1 mouse cellular context compared by ENCODE assay signal in the genomic region with DNA sequence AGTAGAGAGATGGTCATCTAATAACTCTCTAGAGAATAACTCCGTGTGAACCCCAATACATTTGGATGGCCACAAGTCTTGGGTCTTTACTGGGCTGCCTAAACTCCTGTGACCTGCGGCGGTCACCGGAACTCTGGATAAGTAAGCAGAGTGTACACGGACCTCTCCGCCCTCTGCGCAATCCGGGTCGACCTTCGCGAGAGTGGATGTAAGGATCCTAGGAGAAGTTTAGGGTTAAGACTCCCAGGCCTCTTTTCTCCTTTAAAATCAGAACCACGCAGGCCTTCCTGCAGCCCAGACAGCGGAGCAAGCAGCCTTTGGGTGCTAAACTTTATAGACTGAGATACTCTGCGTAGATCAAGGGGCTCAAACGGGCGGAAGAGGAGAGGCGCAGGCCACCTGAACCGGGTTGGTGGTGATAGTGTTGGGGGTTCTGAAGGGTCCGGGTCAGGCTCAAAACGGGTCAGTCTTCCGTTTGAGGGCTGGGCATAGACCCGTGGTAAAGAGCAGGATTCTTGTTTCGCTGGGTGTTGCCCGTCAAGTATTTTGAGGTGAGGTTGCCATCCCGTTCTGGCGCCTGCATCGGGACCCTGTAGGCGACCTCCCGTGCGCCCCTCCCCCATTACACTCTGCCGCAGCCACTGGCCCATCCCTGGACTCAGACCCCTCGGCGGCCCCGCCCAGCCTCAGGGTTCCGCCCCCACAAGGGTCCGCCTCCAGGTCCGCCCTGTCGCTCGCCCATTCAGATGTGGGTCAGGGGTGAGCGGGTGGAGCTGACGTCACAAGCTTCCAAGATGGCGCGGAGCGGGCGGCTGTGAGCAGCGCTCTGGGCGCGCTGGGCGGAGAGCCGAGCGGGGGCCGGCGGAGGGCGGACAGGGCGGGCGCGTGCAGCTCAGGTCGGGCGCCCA.
A peak's percentile ranks its signal among the peaks of the same experiment; 100 is the strongest.
TF ChIP-seq lines count a peak whose summit lies in the region.

A gene (plus strand): TSS at position 779 of the 908 bp plus-strand sequence.

TF ChIP-seq in CH12.LX, 34 proteins besides CTCF, POLR2A, EP300 and RAD21 (continued from another document):
- TF ChIP-seq JUND (conservative IDR thresholded peaks at IDR 0.05; ENCODE audit: low read depth, low read length): no peak
- peak; percentile 63 for TF ChIP-seq HCFC1 (IDR thresholded peaks at IDR 0.05; ENCODE audit: low read depth, low read length)
- no peak for TF ChIP-seq SMC3 (IDR thresholded peaks at IDR 0.05; ENCODE audit: low read depth, low read length)
- no peak for TF ChIP-seq MYC (IDR thresholded peaks at IDR 0.05; ENCODE audit: low read depth, low read length)
- TF ChIP-seq RCOR1 (conservative IDR thresholded peaks at IDR 0.05; ENCODE audit: low read depth, low read length): no peak; the same call in 1 of the 2 replicates
- TF ChIP-seq NELFE (IDR thresholded peaks at IDR 0.05; ENCODE audit: low read depth, low read length): peak; percentile 94
- no peak for TF ChIP-seq USF2 (conservative IDR thresholded peaks at IDR 0.05; ENCODE audit: low read depth, low read length)
- TF ChIP-seq CHD2 (IDR thresholded peaks at IDR 0.05; ENCODE audit: low read length): peak; percentile 70
- peak; percentile 97 for TF ChIP-seq TCF12 (IDR thresholded peaks at IDR 0.05; ENCODE audit: low read depth, low read length)
- TF ChIP-seq JUN (IDR thresholded peaks at IDR 0.05; ENCODE audit: insufficient read depth, low read depth, low read length): 0 out of 2 replicates have a peak, but pooled peaks have one; percentile 11
- TF ChIP-seq MXI1 (IDR thresholded peaks at IDR 0.05; ENCODE audit: low read depth, low read length): no peak; the same call in 1 of the 2 replicates
- peak; percentile 66; the same call in 1 of the 2 replicates for TF ChIP-seq UBTF (IDR thresholded peaks at IDR 0.05; ENCODE audit: low read depth, low read length)
- no peak for TF ChIP-seq GABPA (IDR thresholded peaks at IDR 0.05; ENCODE audit: insufficient replicate concordance, low read depth, low read length)
- TF ChIP-seq SIN3A (IDR thresholded peaks at IDR 0.05; ENCODE audit: low read length): no peak; the same call in 1 of the 2 replicates
- no peak for TF ChIP-seq KAT2A (IDR thresholded peaks at IDR 0.05; ENCODE audit: insufficient replicate concordance, low read length)
- TF ChIP-seq ZC3H11A (IDR thresholded peaks at IDR 0.05; ENCODE audit: low read depth, low read length): no peak
- TF ChIP-seq PAX5 (IDR thresholded peaks at IDR 0.05; ENCODE audit: low read length): no peak
- no peak for TF ChIP-seq ZKSCAN1 (IDR thresholded peaks at IDR 0.05; ENCODE audit: borderline replicate concordance, low read depth, low read length)
- 0 out of 2 replicates have a peak, but pooled peaks have one; percentile 6 for TF ChIP-seq ETS1 (conservative IDR thresholded peaks at IDR 0.05; ENCODE audit: low read depth, low read length)
- TF ChIP-seq MAFK (IDR thresholded peaks at IDR 0.05; ENCODE audit: insufficient replicate concordance, low read length): no peak
- peak; percentile 61 for TF ChIP-seq ELF1 (IDR thresholded peaks at IDR 0.05; ENCODE audit: low read depth, low read length)
- TF ChIP-seq MAX (IDR thresholded peaks at IDR 0.05; ENCODE audit: low read length): no peak; the same call in 1 of the 2 replicates
- TF ChIP-seq E2F4 (IDR thresholded peaks at IDR 0.05; ENCODE audit: insufficient replicate concordance, low read depth, low read length): no peak
- peak; percentile 74 for TF ChIP-seq MEF2A (IDR thresholded peaks at IDR 0.05; ENCODE audit: borderline replicate concordance, low read depth, low read length)
- 0 out of 2 replicates have a peak, but pooled peaks have one; percentile 47 for TF ChIP-seq IRF4 (IDR thresholded peaks at IDR 0.05; ENCODE audit: low read depth, low read length)
- peak; percentile 82; the same call in 1 of the 2 replicates for TF ChIP-seq POLR2AphosphoS2 (IDR thresholded peaks at IDR 0.05; ENCODE audit: low read depth, low read length)
TF ChIP-seq in CH12.LX: peak in this region for 16.
